Mouse (Mus musculus) embryonic fibroblast, embryonic 13.5 days (primary cell): ENCODE data around the gene Ccdc189.

Experiments
- CTCF ChIP-seq: IDR thresholded peaks from 2 replicates; pipeline ENCODE4 v1.5.1; 2011; ENCODE audit warnings: mild to moderate bottlenecking, control low read depth, low read length, moderate library complexity, borderline replicate concordance; ENCODE audit not compliant: insufficient read depth
- POLR2A ChIP-seq: IDR thresholded peaks from 2 replicates; pipeline ENCODE4 v1.6.1; 2011; ENCODE audit warnings: low read depth, mild to moderate bottlenecking, control low read depth, low read length, moderate library complexity

DNA sequence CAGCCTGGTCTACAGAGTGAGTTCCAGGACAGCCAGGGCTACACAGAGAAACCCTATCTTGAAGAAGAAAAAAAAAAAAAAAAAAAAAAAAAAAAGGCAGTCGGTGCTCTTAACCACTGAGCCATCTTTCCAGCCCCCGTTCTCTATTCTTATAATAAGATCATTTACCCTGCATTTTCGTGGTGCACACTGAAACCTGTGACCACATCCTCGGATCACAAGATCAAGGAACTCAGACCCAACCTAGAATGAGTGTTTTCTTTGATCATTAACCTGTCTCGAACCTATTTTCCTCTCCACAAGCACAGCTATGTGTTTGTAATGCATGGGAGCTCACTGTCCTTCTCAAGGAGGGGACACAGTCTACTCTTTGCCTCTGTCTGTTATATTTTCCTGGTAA, 40.3 kb upstream of the Ccdc189 start:
- TF ChIP-seq POLR2A, result no peak
- no peak for TF ChIP-seq CTCF
